Mouse (Mus musculus): Measurements from ENCODE around the gene Pitpnc1.

Gene Pitpnc1

GRCm38 (mm10) chr11:107408886-107409285 is 61.6 kb downstream of the Pitpnc1 start:
- no peak for ATAC-seq (ENCODE audit: low TSS enrichment)

GRCm38 (mm10) chr11:107407698-107408097 is 62.8 kb downstream of the Pitpnc1 start:
- ATAC-seq (ENCODE audit: low TSS enrichment) = no peak

GRCm38 (mm10) chr11:107405606-107406333 is 64.7 kb downstream of the Pitpnc1 start:
- ATAC-seq (ENCODE audit: low TSS enrichment) = no peak

- ATAC-seq (ENCODE audit: low TSS enrichment) = no peak
Measured at GRCm38 (mm10) chr11:107403309-107403708, 67.2 kb downstream of the Pitpnc1 start.

GRCm38 (mm10) chr11:107401839-107402590 is 68.5 kb downstream of the Pitpnc1 start:
- ATAC-seq (ENCODE audit: low TSS enrichment) = no peak

GRCm38 (mm10) chr11:107400826-107401225 is 69.7 kb downstream of the Pitpnc1 start:
- ATAC-seq (ENCODE audit: low TSS enrichment) = no peak

- no peak for ATAC-seq (ENCODE audit: low TSS enrichment)
Measured at GRCm38 (mm10) chr11:107400005-107400404, 70.5 kb downstream of the Pitpnc1 start.

- no peak for ATAC-seq (ENCODE audit: low TSS enrichment)
Measured at GRCm38 (mm10) chr11:107397326-107397998, 73.0 kb downstream of the Pitpnc1 start.

- no peak for ATAC-seq (ENCODE audit: low TSS enrichment)
Measured at GRCm38 (mm10) chr11:107394245-107394644, 76.3 kb downstream of the Pitpnc1 start.

GRCm38 (mm10) chr11:107393828-107394165 is 76.7 kb downstream of the Pitpnc1 start:
- ATAC-seq (ENCODE audit: low TSS enrichment) = peak; percentile 44; the same call in 1 of the 2 replicates

GRCm38 (mm10) chr11:107393154-107393827 is 77.2 kb downstream of the Pitpnc1 start:
- no peak for ATAC-seq (ENCODE audit: low TSS enrichment)

GRCm38 (mm10) chr11:107390540-107390939 is 80.0 kb downstream of the Pitpnc1 start:
- no peak for ATAC-seq (ENCODE audit: low TSS enrichment)

- no peak; the same call in 1 of the 2 replicates for ATAC-seq (ENCODE audit: low TSS enrichment)
Measured at GRCm38 (mm10) chr11:107390001-107390400, 80.5 kb downstream of the Pitpnc1 start.

- ATAC-seq (ENCODE audit: low TSS enrichment) = no peak
Measured at GRCm38 (mm10) chr11:107386481-107386880, 84.0 kb downstream of the Pitpnc1 start.

GRCm38 (mm10) chr11:107385306-107385705 is 85.2 kb downstream of the Pitpnc1 start:
- no peak for ATAC-seq (ENCODE audit: low TSS enrichment)

- ATAC-seq (ENCODE audit: low TSS enrichment) = no peak
Measured at GRCm38 (mm10) chr11:107383985-107384384, 86.5 kb downstream of the Pitpnc1 start.

GRCm38 (mm10) chr11:107379965-107380364 is 90.5 kb downstream of the Pitpnc1 start:
- no peak for ATAC-seq (ENCODE audit: low TSS enrichment)

GRCm38 (mm10) chr11:107379089-107379845 is 91.2 kb downstream of the Pitpnc1 start:
- ATAC-seq (ENCODE audit: low TSS enrichment) = peak; percentile 29; the same call in 1 of the 2 replicates

GRCm38 (mm10) chr11:107377326-107377725 is 93.2 kb downstream of the Pitpnc1 start:
- no peak for ATAC-seq (ENCODE audit: low TSS enrichment)

- ATAC-seq (ENCODE audit: low TSS enrichment) = peak; percentile 31; the same call in 1 of the 2 replicates
Measured at GRCm38 (mm10) chr11:107376272-107376671, 94.2 kb downstream of the Pitpnc1 start.

GRCm38 (mm10) chr11:107375816-107376215 is 94.7 kb downstream of the Pitpnc1 start:
- ATAC-seq (ENCODE audit: low TSS enrichment) = no peak

All from frontal cortex, adult (tissue).